Mouse (Mus musculus) lung, embryonic 15.5 days (tissue): ENCODE measurements around the gene Gm28053. TPM values are rescaled to one million over a fixed set of nuclear protein-coding genes. Genes with fewer than 3 reads are reported as not detected.

Experiments
- ATAC-seq: fragments of 200-750 bp; cut with Nextera tagmentation; 2 replicates; pipeline ENCODE4 v1.8.0; 2017; ENCODE audit warnings: moderate number of reproducible peaks, borderline replicate concordance; ENCODE audit not compliant: low FRiP score, low TSS enrichment; ENCODE audit errors: extremely low read depth
- H3K27ac ChIP-seq: fragments of 300-500 bp; sonication (generic); 2 replicates; pipeline ENCODE4 v1.5.1; 2015; ENCODE audit warnings: moderate library complexity, mild to moderate bottlenecking, inconsistent platforms
- H3K27me3 ChIP-seq: fragments of 300-500 bp; sonication (generic); 2 replicates; pipeline ENCODE4 v1.6.1; 2015; ENCODE audit warnings: inconsistent platforms
- H3K36me3 ChIP-seq: fragments of 300-500 bp; sonication (generic); 2 replicates; pipeline ENCODE4 v1.6.1; 2015; ENCODE audit warnings: inconsistent platforms
- H3K4me1 ChIP-seq: fragments of 300-500 bp; sonication (generic); 2 replicates; pipeline ENCODE4 v1.6.1; 2015; ENCODE audit warnings: inconsistent platforms
- H3K4me2 ChIP-seq: fragments of 300-500 bp; sonication (generic); 2 replicates; pipeline ENCODE4 v1.6.1; 2015; ENCODE audit warnings: inconsistent platforms, mild to moderate bottlenecking, moderate library complexity
- H3K4me3 ChIP-seq: fragments of 300-500 bp; sonication (generic); 2 replicates; pipeline ENCODE4 v1.5.1; 2015; ENCODE audit warnings: mild to moderate bottlenecking, inconsistent platforms
- H3K9ac ChIP-seq: fragments of 300-500 bp; sonication (generic); 2 replicates; pipeline ENCODE4 v1.6.1; 2015; ENCODE audit warnings: inconsistent platforms
- H3K9me3 ChIP-seq: fragments of 300-500 bp; sonication (generic); 2 replicates; pipeline ENCODE4 v1.6.1; 2016; ENCODE audit warnings: inconsistent platforms
- WGBS: fragments of 180-500 bp; shearing (Covaris S2); methylation state at CpG from one replicate; pipeline ENCODE4 v1.1.7; 2015; 5-methylcytosine and 5-hydroxymethylcytosine counted together
- polyA plus RNA-seq: library from polyadenylated mRNA; unstranded; fragments of >200 nt; fragmentation: Nextera tagmentation; extraction: Ambion mirVana; gene quantifications from 2 replicates; pipeline ENCODE4 v1.2.1, GENCODE M21; 2015

Gm28053 gene
- polyA plus RNA-seq, 1 experiment from 2014 or later = 4.2 TPM

- 27% methylated on average over 1 of the region's 1 CpGs for WGBS
Observed at GRCm38 (mm10) chr6:48697555-48697930, 20.9 kb upstream of the Gm28053 start.

DNA sequence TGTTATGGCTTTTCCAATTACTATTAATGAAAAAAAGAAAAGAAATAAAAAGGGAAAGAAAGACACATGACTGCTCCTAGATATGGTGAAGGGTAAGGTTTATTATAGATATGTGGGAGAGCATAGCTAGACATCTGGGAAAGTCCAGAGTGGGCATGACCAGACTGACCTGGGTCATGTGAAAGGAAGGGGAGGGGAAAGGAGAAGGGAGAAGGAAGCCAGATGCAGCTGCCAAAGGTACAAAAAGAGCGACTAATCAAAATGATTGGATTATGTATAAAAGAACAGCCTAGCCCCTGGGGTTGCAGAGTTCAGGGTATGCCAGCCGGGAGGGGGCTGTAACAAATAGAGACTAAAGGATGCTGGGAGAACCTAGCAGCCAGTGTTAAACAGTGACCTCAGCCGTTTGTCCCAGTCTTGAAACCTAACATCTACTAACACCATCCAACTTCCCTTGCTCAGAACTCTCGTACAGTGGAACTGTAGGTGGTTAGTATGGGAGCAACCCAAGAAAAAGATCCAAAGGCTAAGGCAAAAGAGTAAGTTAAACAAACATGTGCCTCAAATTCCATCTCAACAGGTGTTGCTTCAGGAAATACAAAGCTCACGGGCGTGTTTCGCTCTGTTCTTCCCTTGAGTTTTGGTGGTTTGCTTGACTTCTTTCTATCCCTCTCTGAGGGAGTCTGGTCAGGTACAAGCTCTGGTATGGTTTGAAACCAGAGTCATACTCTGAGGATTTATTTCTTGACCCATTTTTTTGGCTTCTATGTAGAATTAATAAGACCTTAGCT lies 20.1 kb upstream of the Gm28053 start:
- Histone ChIP-seq H3K36me3 (no peaks in the 10 kb centered on the region), H3K27me3 (no peaks in the 10 kb centered on the region), H3K9ac (no peak overlapping the region), H3K27ac (peak overlapping the region; percentile 50; the same call in 1 of the 2 replicates), H3K4me1 (peaks cover 3% of the 10 kb centered on the region; the same call in 1 of the 2 replicates), H3K9me3 (no peaks in the 10 kb centered on the region), H3K4me3 (no peak overlapping the region), H3K4me2 (no peak overlapping the region)
- WGBS = 72% methylated on average over 7 of the region's 7 CpGs
- no peak for ATAC-seq

More at GRCm38 (mm10) chr6:48697555-48697930, 20.9 kb upstream of the Gm28053 start:
- no peak for ATAC-seq
- Histone ChIP-seq H3K27ac (peak overlapping the region; percentile 34), H3K4me2 (no peak overlapping the region), H3K4me1 (peaks cover 3% of the 10 kb centered on the region; the same call in 1 of the 2 replicates), H3K9me3 (no peaks in the 10 kb centered on the region), H3K36me3 (no peaks in the 10 kb centered on the region), H3K9ac (no peak overlapping the region), H3K4me3 (no peak overlapping the region), H3K27me3 (no peaks in the 10 kb centered on the region)

GRCm38 (mm10) chr6:48698888-48699287 lies 19.5 kb upstream of the Gm28053 start:
- no peaks in the 10 kb centered on the region for H3K9me3 ChIP-seq
- peak overlapping the region; percentile 60; the same call in 1 of the 2 replicates for H3K27ac ChIP-seq
- no peak overlapping the region for H3K9ac ChIP-seq
- ATAC-seq = no peak
- H3K27me3 ChIP-seq = no peaks in the 10 kb centered on the region
- H3K36me3 ChIP-seq = no peaks in the 10 kb centered on the region
- no peak overlapping the region for H3K4me2 ChIP-seq
- H3K4me1 ChIP-seq = peaks cover 3% of the 10 kb centered on the region; the same call in 1 of the 2 replicates
- 70% methylated on average over 3 of the region's 3 CpGs for WGBS
- no peak overlapping the region for H3K4me3 ChIP-seq

- peak overlapping the region; percentile 79 for H3K27ac ChIP-seq
Observed at GRCm38 (mm10) chr6:48700251-48701075, 17.9 kb upstream of the Gm28053 start.

DNA sequence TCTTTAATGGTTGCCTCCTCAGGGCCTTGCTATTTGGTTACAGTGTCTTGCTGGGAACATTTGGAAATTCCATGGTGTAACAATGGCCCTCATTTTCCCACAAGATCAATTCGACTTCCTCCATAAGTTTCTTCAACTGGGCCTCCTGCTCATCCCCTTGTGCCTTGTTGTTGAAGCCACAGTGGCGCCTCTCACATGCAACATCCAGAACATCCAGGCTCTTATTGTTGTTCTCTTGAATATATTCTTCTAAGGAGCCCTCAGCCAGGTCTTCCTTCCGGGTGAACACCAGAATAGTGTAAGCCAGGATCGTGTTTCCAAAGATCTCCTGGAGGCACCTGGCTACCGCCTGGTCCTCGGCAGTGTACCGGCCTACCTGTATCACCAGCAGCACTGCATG lies 16.3 kb upstream of the Gm28053 start:
- Histone ChIP-seq H3K27ac (peak overlapping the region; percentile 79), H3K27me3 (no peaks in the 10 kb centered on the region), H3K4me3 (no peak overlapping the region), H3K9ac (no peak overlapping the region), H3K9me3 (no peaks in the 10 kb centered on the region), H3K4me2 (no peak overlapping the region), H3K4me1 (peaks cover 3% of the 10 kb centered on the region; the same call in 1 of the 2 replicates), H3K36me3 (no peaks in the 10 kb centered on the region)
- 81% methylated on average over 7 of the region's 7 CpGs for WGBS
- ATAC-seq = no peak

More at GRCm38 (mm10) chr6:48700251-48701075, 17.9 kb upstream of the Gm28053 start:
- Histone ChIP-seq H3K36me3 (no peaks in the 10 kb centered on the region), H3K4me2 (no peak overlapping the region), H3K9ac (no peak overlapping the region), H3K9me3 (no peaks in the 10 kb centered on the region), H3K4me3 (no peak overlapping the region), H3K27me3 (no peaks in the 10 kb centered on the region), H3K4me1 (peaks cover 3% of the 10 kb centered on the region; the same call in 1 of the 2 replicates)
- 42% methylated on average over 5 of the region's 5 CpGs for WGBS
- peak; percentile 65 for ATAC-seq

DNA sequence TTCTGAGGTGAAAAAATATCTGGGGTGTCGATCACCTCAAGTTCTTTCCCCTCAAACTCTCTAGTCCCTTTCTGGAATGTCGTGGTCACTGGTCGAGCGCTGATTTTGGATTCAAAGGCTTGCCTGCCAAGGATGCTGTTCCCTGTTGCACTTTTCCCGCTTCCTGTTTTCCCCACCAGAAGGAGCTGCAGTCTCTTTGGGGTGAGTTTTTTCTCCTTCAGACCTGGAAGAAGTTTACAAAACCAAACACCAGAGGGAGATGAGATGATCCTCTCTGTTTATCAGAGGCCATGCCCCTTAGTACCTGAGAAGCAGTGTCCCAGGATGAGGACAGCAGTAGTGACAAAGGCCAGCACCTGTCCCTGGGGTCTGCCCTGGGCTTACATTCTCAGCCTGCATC lies 15.8 kb upstream of the Gm28053 start:
- H3K27ac ChIP-seq = peak overlapping the region; percentile 79; the same call in 1 of the 2 replicates

GRCm38 (mm10) chr6:48704146-48704545 lies 14.3 kb upstream of the Gm28053 start:
- Histone ChIP-seq H3K4me3 (no peak overlapping the region), H3K36me3 (no peaks in the 10 kb centered on the region), H3K9me3 (no peaks in the 10 kb centered on the region), H3K9ac (no peak overlapping the region), H3K27me3 (no peaks in the 10 kb centered on the region), H3K27ac (no peak overlapping the region), H3K4me1 (no peaks in the 10 kb centered on the region), H3K4me2 (no peak overlapping the region)
- ATAC-seq = no peak

More for the DNA sequence above, 15.8 kb upstream of the Gm28053 start:
- H3K4me2 ChIP-seq = no peak overlapping the region
- WGBS = 57% methylated on average over 5 of the region's 5 CpGs
- no peak overlapping the region for H3K4me3 ChIP-seq
- no peak for ATAC-seq
- peaks cover 3% of the 10 kb centered on the region; the same call in 1 of the 2 replicates for H3K4me1 ChIP-seq
- no peaks in the 10 kb centered on the region for H3K27me3 ChIP-seq
- H3K9ac ChIP-seq = no peak overlapping the region
- H3K36me3 ChIP-seq = no peaks in the 10 kb centered on the region
- H3K9me3 ChIP-seq = no peaks in the 10 kb centered on the region

DNA sequence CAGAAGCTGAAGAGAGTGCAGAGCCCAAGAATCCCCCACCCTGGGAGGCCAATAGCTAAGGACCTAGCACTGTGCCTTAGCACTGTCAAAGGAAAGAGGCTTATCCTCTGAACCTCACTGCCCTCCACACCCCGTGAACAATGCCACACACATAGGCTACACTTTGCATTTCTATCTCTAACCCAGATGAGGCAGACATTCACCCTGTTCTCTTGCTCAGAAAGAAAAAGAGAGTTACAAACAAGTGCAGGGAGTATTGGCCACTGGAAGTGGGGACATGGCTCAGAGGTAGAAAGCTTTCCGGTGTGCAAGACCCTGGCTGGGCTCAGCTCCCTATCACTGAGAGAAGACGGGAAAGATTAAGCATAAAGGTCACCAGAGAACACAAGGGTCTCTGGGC lies 12.3 kb upstream of the Gm28053 start:
- Histone ChIP-seq H3K27ac (peak overlapping the region; percentile 42; the same call in 1 of the 2 replicates), H3K36me3 (no peaks in the 10 kb centered on the region), H3K4me2 (peak overlapping the region; percentile 15; the same call in 1 of the 2 replicates), H3K27me3 (no peaks in the 10 kb centered on the region), H3K4me1 (no peaks in the 10 kb centered on the region), H3K9ac (no peak overlapping the region), H3K4me3 (peak overlapping the region; percentile 8), H3K9me3 (no peaks in the 10 kb centered on the region)
- ATAC-seq = no peak
- 44% methylated on average over 3 of the region's 3 CpGs for whole genome bisulfite sequencing

DNA sequence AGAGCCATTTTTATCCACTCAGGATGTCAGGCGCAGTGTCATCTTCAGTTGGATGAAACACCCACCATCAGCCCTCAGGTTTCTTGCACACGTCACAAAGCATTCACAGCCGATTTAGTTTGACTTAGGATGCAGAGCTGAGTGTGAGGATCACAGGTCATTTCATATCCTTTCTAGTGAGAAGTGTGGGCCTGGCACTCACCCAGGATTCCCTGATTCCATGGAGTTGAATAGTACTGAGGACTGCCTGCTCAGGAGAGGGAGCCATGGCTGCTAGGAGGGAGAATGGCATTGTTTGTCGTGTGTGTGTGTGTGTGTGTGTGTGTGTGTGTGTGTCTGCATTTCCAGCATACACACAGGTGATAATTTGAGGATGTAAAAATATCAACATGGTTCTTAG lies 1.9 kb downstream of the Gm28053 start:
- no peak for ATAC-seq
- no peak overlapping the region for H3K4me2 ChIP-seq
- no peaks in the 10 kb centered on the region for H3K9me3 ChIP-seq
- H3K4me1 ChIP-seq = no peaks in the 10 kb centered on the region
- 64% methylated on average over 4 of the region's 4 CpGs for WGBS
- no peak overlapping the region for H3K4me3 ChIP-seq
- H3K27me3 ChIP-seq = no peaks in the 10 kb centered on the region
- no peak overlapping the region for H3K9ac ChIP-seq
- H3K27ac ChIP-seq = no peak overlapping the region
- no peaks in the 10 kb centered on the region for H3K36me3 ChIP-seq

DNA sequence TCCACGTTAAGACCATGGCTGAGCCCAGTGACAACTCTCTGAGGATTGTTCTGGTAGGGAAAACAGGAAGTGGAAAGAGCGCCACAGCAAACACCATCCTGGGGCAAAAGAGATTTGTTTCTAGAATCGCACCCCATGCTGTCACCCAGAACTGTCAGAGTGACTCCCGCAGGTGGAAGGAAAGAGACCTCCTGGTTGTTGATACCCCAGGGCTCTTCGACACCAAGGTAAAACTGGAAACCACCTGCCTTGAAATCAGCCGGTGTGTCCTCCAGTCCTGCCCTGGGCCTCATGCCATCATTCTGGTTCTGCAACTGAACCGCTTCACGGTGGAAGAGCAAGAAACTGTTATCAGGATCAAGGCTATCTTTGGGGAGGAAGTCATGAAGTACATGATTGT lies 5.1 kb downstream of the Gm28053 start:
- peaks cover 3% of the 10 kb centered on the region; the same call in 1 of the 2 replicates for H3K4me1 ChIP-seq
- no peak overlapping the region for H3K4me3 ChIP-seq
- no peaks in the 10 kb centered on the region for H3K9me3 ChIP-seq
- WGBS = 75% methylated on average over 8 of the region's 8 CpGs
- H3K9ac ChIP-seq = no peak overlapping the region
- no peaks in the 10 kb centered on the region for H3K27me3 ChIP-seq
- H3K36me3 ChIP-seq = no peaks in the 10 kb centered on the region
- H3K27ac ChIP-seq = no peak overlapping the region
- no peak overlapping the region for H3K4me2 ChIP-seq
- ATAC-seq = no peak

GRCm38 (mm10) chr6:48725476-48725875 lies 7.1 kb downstream of the Gm28053 start:
- Histone ChIP-seq H3K27ac (peak overlapping the region; percentile 42; the same call in 1 of the 2 replicates), H3K9me3 (no peaks in the 10 kb centered on the region), H3K36me3 (no peaks in the 10 kb centered on the region), H3K4me1 (peaks cover 3% of the 10 kb centered on the region; the same call in 1 of the 2 replicates), H3K9ac (no peak overlapping the region), H3K4me2 (no peak overlapping the region), H3K27me3 (no peaks in the 10 kb centered on the region), H3K4me3 (no peak overlapping the region)
- ATAC-seq = peak; percentile 55
- 0% methylated on average over 1 of the region's 1 CpGs for WGBS
